Mouse (Mus musculus) cerebellum, adult 9-11 months (tissue): Measurements from ENCODE around the gene Hist2h2bb.

ENCODE experiments used
- DNase-seq: peaks from one replicate; pipeline ENCODE4 v3.0.0; 2022

The Hist2h2bb gene

DNA sequence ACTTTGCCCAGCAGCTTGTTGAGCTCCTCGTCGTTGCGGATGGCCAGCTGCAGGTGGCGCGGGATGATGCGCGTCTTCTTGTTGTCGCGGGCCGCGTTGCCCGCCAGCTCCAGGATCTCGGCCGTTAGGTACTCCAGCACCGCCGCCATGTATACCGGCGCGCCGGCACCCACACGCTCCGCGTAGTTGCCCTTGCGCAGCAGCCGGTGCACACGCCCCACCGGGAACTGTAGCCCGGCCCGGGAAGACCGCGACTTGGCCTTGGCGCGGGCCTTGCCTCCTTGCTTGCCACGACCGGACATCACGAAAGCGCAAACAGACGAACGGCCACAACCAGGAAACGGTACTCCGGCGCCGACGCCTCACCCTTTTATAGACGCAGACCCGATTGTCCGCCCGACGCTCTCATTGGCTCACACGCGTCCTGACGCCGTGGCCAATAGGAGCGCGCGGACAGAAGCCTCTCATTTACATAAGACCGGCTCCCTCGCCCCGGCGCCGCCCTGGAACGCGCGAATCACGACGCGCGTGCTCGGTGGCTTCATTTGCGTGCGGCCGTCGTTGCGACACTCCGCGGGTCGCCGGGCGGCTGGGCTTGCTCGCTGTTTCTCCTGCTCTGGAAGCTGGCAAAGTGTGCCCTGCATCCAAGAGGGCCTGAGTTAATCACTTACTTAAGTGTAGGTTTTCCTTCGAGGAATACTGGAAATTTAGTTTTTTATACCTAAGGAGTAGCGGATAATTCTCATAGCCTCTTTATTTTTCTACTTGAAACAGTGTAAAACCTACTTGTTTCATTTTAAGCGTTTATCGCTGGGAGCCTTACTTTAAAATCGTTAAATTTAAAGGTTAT is 29.4 kb upstream of the Hist2h2bb start, which contains the start of gene Hist2h2aa2:
Gene Hist2h2aa2, minus strand, starts transcription at position 328 of the 850 bp plus-strand sequence.
- peak; percentile 97 for DNase-seq

DNA sequence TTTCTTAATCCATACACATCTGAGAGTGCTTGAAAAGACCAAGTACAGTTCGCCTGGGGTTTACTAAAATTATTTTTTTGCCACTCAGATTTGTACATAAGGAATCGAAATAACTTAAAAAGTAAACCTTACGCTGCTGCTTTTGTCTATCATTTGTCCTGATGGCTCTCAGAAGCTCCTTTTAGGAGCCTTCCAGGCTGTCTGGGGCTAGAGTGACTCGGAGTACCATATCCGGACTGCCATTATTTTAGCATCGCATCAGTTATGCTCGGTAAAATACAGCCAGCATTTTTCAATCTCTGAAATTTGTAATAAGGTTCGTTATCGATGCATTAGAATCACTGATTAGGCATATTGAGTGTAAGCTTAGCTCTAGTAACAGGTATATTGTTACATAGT is 28.8 kb upstream of the Hist2h2bb start:
- no peak for DNase-seq

DNA sequence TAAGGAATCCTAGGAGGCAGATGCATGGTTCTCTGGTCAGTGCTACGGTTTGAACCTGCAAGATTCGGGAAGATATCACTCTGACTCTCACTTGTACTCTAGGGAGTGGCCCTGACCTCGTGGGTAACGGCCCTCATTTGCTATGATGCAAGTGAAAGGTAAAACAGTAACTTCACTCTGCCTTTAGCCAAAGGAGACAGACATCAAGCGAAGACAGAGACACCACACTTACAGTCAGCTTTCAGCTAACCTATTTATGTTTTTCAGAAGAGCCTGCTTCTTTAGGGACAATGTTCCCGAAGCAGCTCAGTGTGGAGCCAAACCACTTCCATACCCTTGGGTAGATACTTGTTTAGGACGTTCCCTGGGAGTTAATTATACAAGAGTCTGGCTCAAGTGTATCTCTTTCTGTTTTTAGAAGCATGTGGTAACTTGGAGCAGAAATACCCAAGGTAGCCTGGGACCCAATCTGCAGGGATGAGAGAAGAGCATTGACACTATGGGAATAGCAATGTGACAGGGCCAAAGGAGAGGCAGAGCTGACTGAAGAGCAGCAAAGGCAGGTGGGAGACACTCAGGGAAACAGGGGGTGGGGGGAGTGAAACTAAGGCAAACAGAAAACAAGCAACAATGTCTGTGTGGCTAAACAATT is 25.5 kb upstream of the Hist2h2bb start:
- DNase-seq, result peak; percentile 37

DNA sequence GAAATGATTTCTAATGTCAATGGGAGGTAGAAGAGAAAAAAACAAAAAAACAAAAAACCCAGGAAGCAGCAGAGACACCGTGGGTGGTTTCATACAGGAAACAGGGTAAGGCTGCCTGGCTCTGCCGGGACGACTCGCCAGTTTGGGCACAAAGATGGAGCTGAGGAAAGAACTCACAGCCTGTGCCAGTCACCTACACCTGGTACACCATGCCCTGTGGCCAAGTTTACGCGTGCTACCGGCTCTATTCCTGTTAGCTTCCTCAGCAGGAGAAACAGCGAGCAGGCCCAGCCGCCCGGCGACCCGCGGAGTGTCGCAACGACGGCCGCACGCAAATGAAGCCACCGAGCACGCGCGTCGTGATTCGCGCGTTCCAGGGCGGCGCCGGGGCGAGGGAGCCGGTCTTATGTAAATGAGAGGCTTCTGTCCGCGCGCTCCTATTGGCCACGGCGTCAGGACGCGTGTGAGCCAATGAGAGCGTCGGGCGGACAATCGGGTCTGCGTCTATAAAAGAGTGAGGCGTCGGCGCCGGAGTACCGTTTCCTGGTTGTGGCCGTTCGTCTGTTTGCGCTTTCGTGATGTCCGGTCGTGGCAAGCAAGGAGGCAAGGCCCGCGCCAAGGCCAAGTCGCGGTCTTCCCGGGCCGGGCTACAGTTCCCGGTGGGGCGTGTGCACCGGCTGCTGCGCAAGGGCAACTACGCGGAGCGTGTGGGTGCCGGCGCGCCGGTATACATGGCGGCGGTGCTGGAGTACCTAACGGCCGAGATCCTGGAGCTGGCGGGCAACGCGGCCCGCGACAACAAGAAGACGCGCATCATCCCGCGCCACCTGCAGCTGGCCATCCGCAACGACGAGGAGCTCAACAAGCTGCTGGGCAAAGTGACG is 24.3 kb upstream of the Hist2h2bb start, which contains the start of gene Hist2h2aa1:
Gene Hist2h2aa1, plus strand, starts transcription at position 495 of the 884 bp plus-strand sequence.
- peak; percentile 94 for DNase-seq

DNA sequence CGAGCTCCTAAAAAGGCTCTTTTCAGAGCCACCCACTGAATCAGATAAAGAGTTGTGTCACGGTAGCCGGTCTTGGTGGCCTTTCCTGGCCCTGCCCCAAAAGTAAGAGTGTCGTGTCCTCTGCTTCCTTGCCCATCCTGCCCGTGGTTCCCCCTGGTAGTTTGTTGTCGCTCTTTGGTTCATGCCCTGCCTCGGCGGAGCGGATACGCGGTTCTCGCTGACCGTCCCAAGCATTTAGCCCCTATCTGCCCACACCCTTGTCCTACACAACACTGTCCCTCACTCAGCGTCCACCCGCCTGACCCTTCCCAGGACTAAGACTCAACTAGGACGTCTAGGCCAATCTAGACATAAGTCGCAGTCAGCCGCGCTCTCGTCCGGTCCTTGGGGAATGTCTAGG is 23.5 kb upstream of the Hist2h2bb start:
- peak; percentile 34 for DNase-seq

DNA sequence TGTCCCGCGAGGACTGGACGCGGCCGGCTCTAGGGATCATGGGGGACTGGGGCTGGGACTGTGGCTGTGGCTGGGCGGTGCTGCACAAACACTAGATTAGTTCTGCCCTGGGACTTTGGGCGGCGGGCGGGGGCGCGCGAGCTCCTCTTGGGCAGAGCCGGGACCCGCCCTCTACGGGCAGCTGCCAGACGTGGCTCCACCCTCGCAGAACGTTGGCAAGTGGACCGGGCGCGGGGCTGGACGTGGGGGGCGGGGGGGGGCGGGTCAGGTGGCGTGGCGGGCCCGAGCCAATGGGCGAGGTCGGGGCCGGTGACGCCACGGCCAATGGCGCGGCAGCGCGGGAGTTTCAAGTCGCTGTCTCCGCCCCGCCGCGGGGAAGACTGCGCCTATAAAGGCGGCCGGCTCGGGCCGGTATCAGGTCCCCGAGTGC is 23.1 kb upstream of the Hist2h2bb start, which contains the start of gene Hist2h3c1:
Gene Hist2h3c1, plus strand, starts transcription at position 259 of the 430 bp plus-strand sequence.
- DNase-seq, result peak; percentile 29

DNA sequence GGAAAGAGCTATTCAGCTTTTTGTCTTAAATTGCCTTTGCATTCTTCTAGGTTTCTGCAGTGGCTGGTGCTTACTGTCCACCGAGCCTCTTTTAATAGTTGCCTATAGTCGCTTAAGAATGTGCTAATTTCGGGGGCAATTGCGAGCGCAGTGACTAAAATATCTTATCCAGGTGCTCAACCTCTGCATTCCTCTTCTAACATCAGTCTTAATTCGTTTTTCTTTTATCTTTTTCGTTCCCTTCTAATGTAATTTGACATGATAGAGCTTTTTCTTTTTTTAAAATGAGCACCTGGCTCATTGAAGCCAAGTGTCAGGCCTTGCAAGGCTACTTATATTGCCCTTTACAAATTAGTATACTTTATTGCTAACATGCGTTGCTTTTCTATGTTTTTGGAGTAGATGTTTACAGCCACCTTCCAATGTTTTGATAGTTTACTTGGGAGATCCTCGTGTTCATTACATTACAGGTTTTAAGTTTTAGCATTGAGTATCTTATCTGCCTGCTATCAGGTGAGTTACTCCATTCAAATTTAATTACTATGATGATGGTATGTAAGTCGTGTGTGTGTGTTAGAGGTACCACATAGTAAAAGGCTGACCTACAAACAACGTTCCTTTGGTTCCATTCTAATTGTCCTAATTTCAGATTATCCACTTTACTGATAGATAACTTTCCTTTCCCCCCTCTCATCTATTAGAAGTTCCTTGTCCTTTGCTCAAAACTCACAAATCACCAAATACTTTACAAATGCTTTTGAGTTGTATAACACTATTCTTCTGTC is 22.0 kb upstream of the Hist2h2bb start:
- DNase-seq, result peak; percentile 44

DNA sequence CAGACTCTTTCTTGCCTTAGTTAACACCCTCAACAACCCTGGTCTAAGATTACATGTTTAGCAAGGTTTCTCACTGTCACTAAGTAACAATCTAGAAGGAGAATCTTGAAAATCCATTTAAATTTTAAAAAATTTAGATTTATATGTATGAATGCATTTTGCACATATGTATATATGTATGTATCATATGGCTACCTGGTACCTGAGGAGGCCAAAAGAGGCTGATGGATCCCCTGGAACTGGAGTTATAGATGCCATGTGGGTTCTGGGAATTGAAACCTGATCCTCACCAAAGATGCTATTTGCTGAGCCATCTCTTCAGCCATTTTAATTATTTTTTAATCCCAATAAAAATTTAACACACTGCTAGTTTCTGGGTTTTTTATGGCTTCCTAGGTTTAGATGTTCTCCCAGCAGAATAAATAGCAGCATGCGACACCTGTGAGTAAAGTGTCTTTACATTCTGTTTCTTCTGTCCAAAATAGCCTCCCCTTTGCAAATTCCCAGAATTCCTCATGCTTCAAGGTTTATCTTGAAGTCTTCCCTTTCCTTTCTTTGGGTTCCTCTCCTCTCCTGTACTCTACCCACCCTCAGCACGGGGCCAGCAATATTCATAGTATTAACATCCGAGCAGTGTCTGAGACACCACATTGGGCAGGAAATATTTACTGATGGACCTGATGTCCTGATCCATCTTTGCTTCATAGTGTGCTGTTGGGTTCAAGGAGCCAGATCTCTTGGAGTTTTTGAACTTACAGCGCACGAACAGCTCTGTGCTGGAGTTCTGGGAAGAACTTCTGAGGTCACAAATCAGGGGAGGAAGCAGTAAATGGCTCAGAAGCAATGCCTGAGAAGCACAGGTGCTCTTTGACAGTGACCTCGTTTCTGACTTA is 21.2 kb upstream of the Hist2h2bb start:
- no peak for DNase-seq

DNA sequence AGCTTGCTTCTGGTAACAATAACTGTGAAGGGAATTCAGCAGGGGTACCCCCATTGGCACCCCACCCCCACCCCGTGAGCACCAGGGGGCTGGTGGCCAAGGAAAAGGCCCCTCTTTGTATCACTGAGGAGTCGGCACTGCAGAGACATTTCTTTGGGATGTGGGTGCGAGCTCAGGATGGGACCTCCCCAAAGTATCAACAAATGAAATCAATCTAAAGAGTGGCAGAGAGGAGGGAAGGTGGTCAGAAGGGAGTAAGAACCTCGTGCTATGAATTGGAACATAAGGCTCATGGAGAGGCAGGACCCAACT is 20.6 kb upstream of the Hist2h2bb start:
- DNase-seq, result peak; percentile 39

DNA sequence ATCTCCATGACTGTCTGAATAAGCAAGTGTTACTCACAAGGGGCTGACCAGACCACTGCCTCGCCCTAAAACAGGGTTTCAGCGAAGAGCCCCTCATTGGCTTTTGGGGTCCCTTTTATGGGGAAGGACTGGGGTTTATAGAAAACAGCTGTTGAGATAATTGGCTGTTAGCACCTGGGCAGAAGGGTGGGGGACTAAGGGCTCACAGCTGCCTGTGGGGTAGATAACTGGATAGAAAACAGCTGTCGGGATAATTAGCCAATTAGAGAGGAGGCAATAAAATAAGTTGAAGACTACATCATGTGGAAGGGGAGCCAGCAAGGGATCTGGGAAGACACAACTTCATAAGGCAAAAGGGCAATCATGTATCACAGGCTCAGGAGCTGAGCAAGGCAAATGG is 18.7 kb upstream of the Hist2h2bb start:
- DNase-seq, result no peak

DNA sequence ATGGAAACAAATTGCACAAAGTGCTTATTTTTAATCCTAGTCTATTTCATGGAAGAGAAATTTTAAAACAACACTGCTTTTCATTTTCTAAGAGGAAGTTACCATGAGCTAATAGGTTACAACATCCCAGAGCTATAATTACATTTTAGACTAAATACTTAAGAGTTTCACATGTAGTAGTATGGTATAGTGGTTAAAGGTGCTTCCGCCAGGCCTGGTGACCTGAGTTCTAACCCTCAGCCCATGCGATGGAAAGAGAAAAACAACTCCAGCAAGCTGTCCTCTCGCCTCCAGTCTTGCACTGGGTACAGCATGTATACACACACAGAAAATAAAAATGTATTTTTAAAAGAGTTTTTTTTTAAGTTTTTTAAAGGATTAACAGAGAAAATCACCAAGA is 17.8 kb upstream of the Hist2h2bb start:
- DNase-seq, result no peak

DNA sequence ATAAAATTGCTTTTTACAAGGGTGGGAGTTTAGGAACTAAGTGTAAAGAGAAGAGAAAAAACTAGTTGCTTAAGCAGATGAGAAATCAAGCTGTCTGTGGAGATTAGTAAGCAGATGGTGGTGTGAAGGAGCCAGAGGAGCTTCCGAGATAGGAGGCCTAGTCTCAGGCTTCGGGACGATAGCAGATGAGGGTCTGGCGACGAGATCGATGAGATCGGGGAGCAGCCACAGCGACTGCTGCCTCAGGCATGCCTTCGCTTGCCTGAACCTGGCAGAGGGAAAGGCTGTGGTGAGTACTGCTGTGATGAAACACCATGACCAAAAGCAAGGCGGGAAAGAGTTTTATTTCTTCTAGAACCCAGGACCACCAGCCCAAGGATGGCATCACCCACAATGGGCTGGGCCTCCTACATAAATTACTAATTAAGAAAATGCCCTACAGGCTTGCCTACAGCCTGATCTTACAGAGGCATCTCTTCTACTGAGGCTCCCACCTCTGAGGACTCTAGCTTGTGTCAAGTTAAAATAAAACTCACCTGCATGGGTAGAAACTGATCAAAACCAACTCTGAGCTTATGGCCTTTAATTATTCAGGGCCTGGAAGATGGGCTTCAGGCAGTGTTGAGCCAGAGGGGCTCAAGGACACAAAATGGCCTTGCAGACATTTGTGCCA is 14.7 kb upstream of the Hist2h2bb start:
- DNase-seq, result no peak

DNA sequence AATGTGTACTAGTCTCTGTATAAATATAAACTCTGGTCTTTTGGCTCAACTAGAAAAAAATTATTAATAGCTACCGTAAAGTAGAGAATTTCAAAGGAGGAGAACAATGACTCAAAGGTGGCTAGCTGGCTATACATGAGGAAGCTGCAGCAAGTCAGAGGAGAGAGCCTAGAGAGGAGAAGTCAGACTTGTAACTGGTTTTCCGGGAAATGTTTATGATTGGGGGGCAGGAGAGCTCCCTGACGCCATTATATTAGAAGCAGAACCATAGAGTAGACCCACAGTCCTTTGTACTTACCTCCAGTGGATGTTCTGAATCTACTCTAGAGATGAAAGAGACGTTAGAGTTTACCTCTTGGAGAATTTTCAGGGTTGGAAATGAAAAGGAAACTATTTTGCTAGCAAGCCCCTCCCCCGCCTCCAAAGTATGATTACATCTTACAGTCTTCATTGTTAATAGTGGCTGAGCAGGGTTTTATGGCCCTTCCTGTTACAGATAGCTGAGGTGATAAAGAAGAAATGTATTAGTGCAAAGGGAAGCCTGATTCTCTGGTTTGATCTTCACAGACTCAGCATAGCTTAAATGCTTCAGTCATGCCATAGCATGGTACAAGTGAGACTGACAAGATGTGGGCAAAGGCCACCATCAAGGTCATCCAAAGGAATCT is 13.5 kb upstream of the Hist2h2bb start:
- DNase-seq, result no peak

DNA sequence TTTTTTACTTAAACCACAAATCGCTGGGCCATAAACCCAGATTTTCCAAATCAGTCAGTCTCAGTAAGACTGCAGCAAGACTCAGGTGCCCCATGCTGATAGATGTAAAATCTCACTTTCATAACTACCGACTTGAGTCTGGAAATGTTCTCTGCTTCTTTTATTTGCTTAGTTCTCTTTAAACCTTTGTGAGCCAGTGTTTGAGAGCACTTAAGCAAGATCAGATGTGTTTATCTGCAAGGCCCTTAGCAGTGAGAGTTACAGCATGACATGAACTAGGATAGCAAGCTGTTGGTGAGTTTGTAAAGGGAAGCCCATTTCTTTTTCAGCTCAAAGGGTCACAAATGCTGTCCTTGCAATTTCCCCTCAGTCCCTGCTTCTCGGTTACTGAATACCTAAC is 12.4 kb upstream of the Hist2h2bb start:
- DNase-seq, result no peak

DNA sequence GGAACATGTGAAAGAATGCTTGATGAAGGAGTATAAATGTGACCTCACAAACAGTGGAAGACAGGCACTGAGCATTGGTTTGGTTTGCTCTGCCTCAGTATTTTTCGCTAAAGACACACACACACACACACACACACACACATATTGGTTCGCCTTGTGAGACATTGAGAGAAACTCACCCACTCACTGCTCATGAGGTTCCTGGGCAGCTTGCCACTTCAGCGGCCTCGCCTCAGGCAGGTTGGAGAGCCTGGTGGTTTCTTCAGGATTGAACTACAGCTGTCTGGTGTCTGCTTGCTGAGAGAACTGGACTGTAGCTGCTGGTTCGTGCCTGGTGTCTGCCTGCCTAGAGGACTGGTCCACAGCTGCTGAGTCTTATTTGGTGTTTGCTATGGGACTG is 9.3 kb upstream of the Hist2h2bb start:
- DNase-seq, result peak; percentile 43

DNA sequence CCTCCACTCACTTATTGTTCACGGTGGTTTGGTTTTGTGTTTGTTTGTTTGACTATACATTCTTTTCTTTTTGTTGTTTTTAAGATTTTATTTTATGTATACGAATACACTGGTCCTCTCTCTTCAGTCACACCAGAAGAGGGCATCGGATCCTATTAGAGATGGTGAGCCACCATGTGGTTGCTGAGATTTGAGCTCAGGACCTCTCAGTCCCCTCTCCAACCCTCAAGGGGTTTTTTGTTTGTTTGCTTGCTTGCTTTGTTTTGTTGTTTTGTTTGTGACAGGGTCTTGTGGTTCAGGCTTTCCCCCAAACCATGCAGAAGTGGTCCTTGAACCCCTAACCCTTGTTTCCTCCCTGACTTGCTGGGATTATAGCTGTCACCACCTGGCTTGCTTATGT is 7.9 kb upstream of the Hist2h2bb start:
- no peak for DNase-seq

DNA sequence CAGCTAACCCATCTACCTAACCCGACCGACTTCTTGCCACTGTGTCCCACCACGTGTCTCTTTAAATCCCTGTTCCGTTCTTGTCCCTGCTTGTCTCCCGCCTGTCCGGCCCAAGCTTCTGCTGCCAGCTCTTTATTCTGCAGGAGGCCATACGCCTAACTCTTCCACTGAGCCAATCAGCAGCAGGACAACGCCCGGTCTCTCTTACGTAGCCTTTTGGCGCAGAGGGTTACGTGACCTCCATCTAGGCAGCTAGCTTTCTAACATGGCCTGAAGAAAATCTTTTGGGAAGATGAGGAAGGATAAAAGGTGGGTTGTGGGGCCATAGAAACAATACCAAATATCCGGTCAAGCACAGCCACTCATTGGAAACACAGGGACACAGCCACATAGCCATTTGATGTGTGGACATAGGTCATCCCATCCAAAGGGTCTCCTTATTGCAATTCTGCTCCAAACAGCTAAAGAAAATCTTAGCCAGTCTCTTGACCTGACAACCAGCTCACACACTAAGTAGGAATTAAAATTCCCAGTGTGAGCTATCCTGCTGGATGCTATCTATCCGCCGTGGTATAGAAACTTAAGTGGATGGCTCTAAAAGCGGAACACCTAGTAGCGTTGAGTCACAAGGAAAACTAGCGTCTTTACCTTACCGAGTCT is 7.2 kb upstream of the Hist2h2bb start:
- peak; percentile 96 for DNase-seq

DNA sequence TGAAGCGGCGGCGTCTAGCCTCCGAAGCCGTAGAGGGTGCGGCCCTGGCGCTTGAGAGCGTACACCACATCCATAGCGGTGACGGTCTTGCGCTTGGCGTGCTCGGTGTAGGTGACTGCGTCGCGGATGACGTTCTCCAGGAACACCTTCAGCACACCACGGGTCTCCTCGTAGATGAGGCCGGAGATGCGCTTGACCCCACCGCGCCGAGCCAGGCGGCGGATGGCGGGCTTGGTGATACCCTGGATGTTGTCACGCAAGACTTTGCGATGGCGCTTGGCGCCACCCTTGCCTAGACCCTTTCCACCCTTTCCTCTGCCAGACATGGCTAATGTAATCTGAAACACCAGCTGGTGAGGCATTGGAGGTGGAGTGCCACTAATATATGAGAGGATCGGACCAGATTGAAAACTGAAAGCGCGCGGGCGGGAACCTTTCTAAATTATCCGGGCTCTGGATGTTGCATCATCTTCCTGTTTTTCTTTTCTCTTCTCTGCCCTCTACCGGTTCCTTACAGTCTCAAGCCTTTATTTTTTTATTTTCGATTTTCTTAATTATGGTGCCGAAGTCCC is 6.5 kb upstream of the Hist2h2bb start, which contains the start of gene Hist2h4:
Gene Hist2h4, minus strand, starts transcription at position 333 of the 572 bp plus-strand sequence.
- DNase-seq, result peak; percentile 98
